Mouse (Mus musculus) kidney, postnatal 0 days (tissue): Measurements from ENCODE around the gene Zc3h15. TPM values are rescaled to one million over a fixed set of nuclear protein-coding genes. Genes with fewer than 3 reads are reported as not detected.

Experiments used
- ATAC-seq: fragments of 200-750 bp; cut with Nextera tagmentation; replicated peaks from 2 replicates; pipeline ENCODE4 v1.8.0; 2017; ENCODE audit warnings: low read depth, moderate number of reproducible peaks, moderate TSS enrichment, moderate library complexity; ENCODE audit not compliant: low FRiP score
- DNase-seq: peaks from one replicate; pipeline ENCODE4 v3.0.0-alpha.2; 2016; ENCODE audit warnings: low spot score
- H3K27ac ChIP-seq: fragments of 300-500 bp; sonication (generic); 2 replicates; pipeline ENCODE4 v1.5.1; 2014; ENCODE audit warnings: mild to moderate bottlenecking
- H3K27me3 ChIP-seq: fragments of 300-500 bp; sonication (generic); 2 replicates; pipeline ENCODE4 v1.6.1; 2014; ENCODE audit warnings: low read length, mixed read lengths; ENCODE audit not compliant: insufficient read depth
- H3K36me3 ChIP-seq: fragments of 300-500 bp; sonication (generic); 2 replicates; pipeline ENCODE4 v1.6.1; 2014; ENCODE audit warnings: low read length, mixed read lengths; ENCODE audit not compliant: insufficient read depth
- H3K4me1 ChIP-seq: fragments of 300-500 bp; sonication (generic); replicated peaks from 2 replicates; pipeline ENCODE4 v1.6.1; 2014; ENCODE audit warnings: antibody characterized with exemption, low read length, mixed read lengths; ENCODE audit not compliant: insufficient read depth
- H3K4me2 ChIP-seq: fragments of 300-500 bp; sonication (generic); 2 replicates; pipeline ENCODE4 v1.6.1; 2014; ENCODE audit warnings: mild to moderate bottlenecking, low read length, moderate library complexity, mixed read lengths
- H3K4me3 ChIP-seq: fragments of 300-500 bp; sonication (generic); replicated peaks from 2 replicates; pipeline ENCODE4 v1.5.1; 2014; ENCODE audit warnings: low read depth, low read length
- H3K9ac ChIP-seq: fragments of 300-500 bp; sonication (generic); 2 replicates; pipeline ENCODE4 v1.6.1; 2014; ENCODE audit warnings: low read depth, low read length
- H3K9me3 ChIP-seq: fragments of 300-500 bp; sonication (generic); replicated peaks from 2 replicates; pipeline ENCODE4 v1.6.1; 2016; ENCODE audit warnings: low read length, inconsistent platforms, mixed read lengths
- CTCF ChIP-seq: IDR thresholded peaks from 2 replicates; pipeline ENCODE4 v1.5.1; 2016; ENCODE audit warnings: antibody characterized with exemption, low read depth, mild to moderate bottlenecking, moderate library complexity
- WGBS: fragments of 180-500 bp; shearing (Covaris S2); extraction: QIAGEN DNeasy Blood & Tissue Kit; methylation state at CpG from one replicate; pipeline ENCODE4 v1.1.7; 2014; 5-methylcytosine and 5-hydroxymethylcytosine counted together
- polyA plus RNA-seq: library from polyadenylated mRNA; unstranded; fragments of >200 nt; fragmentation: Nextera tagmentation; extraction: Ambion mirVana; gene quantifications from 2 replicates; pipeline ENCODE4 v1.2.1, GENCODE M21; 2015

Gene Zc3h15
- polyA plus RNA-seq, 1 experiment from 2014 or later: 160 TPM

- no peak for DNase-seq
Observed at GRCm38 (mm10) chr2:83669988-83670387, 25.8 kb downstream of the Zc3h15 start.

GRCm38 (mm10) chr2:83671843-83672242, 27.6 kb downstream of the Zc3h15 start:
- Histone ChIP-seq H3K9ac (no peak overlapping the region), H3K36me3 (peaks cover 5% of the 10 kb centered on the region; the same call in 1 of the 2 replicates), H3K4me2 (no peak overlapping the region), H3K27ac (no peak overlapping the region), H3K27me3 (no peaks in the 10 kb centered on the region), H3K9me3 (no peaks in the 10 kb centered on the region), H3K4me3 (no peak overlapping the region), H3K4me1 (0 out of 2 replicates have a peak, but pooled peaks cover 6% of the 10 kb centered on the region)
- no peak for ATAC-seq
- WGBS: 95% methylated on average over 2 of the region's 2 CpGs
- no peak for TF ChIP-seq CTCF
- DNase-seq: no peak

More at GRCm38 (mm10) chr2:83669988-83670387, 25.8 kb downstream of the Zc3h15 start:
- Histone ChIP-seq H3K4me3 (no peak overlapping the region), H3K27me3 (no peaks in the 10 kb centered on the region), H3K9me3 (no peaks in the 10 kb centered on the region), H3K27ac (no peak overlapping the region), H3K4me2 (no peak overlapping the region), H3K4me1 (0 out of 2 replicates have a peak, but pooled peaks cover 4% of the 10 kb centered on the region), H3K36me3 (peaks cover 5% of the 10 kb centered on the region; the same call in 1 of the 2 replicates), H3K9ac (no peak overlapping the region)
- peak; percentile 53 for TF ChIP-seq CTCF
- ATAC-seq: no peak
- 75% methylated on average over 5 of the region's 5 CpGs for WGBS

GRCm38 (mm10) chr2:83673067-83673466, 28.8 kb downstream of the Zc3h15 start:
- 34% methylated on average over 7 of the region's 7 CpGs for WGBS
- Histone ChIP-seq H3K4me1 (0 out of 2 replicates have a peak, but pooled peaks cover 9% of the 10 kb centered on the region), H3K4me3 (no peak overlapping the region), H3K9ac (no peak overlapping the region), H3K27me3 (no peaks in the 10 kb centered on the region), H3K9me3 (no peaks in the 10 kb centered on the region), H3K4me2 (no peak overlapping the region), H3K36me3 (peaks cover 5% of the 10 kb centered on the region; the same call in 1 of the 2 replicates), H3K27ac (peak overlapping the region; percentile 50)
- ATAC-seq (0 out of 2 replicates have a peak, but pooled peaks have one; percentile 22), DNase-seq (peak; percentile 39)
- no peak for TF ChIP-seq CTCF

- no peak overlapping the region for H3K4me2 ChIP-seq
- 79% methylated on average over 2 of the region's 2 CpGs for WGBS
- H3K9ac ChIP-seq: no peak overlapping the region
- no peak overlapping the region for H3K4me3 ChIP-seq
- H3K27ac ChIP-seq: no peak overlapping the region
- H3K4me1 ChIP-seq: 0 out of 2 replicates have a peak, but pooled peaks cover 9% of the 10 kb centered on the region
- H3K27me3 ChIP-seq: no peaks in the 10 kb centered on the region
- DNase-seq (no peak), ATAC-seq (0 out of 2 replicates have a peak, but pooled peaks have one; percentile 57)
- no peaks in the 10 kb centered on the region for H3K9me3 ChIP-seq
- peaks cover 5% of the 10 kb centered on the region; the same call in 1 of the 2 replicates for H3K36me3 ChIP-seq
- no peak for TF ChIP-seq CTCF
Observed at GRCm38 (mm10) chr2:83673843-83674242, 29.6 kb downstream of the Zc3h15 start.

- H3K36me3 ChIP-seq: peaks cover 5% of the 10 kb centered on the region; the same call in 1 of the 2 replicates
- no peak overlapping the region for H3K27ac ChIP-seq
- WGBS: 77% methylated on average over 7 of the region's 7 CpGs
Observed at GRCm38 (mm10) chr2:83674421-83674820, 30.2 kb downstream of the Zc3h15 start.

GRCm38 (mm10) chr2:83674896-83675295, 30.7 kb downstream of the Zc3h15 start:
- 84% methylated on average over 9 of the region's 9 CpGs for WGBS
- TF ChIP-seq CTCF: no peak
- no peak overlapping the region for H3K9ac ChIP-seq
- H3K36me3 ChIP-seq: peaks cover 5% of the 10 kb centered on the region; the same call in 1 of the 2 replicates
- H3K27ac ChIP-seq: no peak overlapping the region
- no peaks in the 10 kb centered on the region for H3K27me3 ChIP-seq
- ATAC-seq (no peak), DNase-seq (no peak)
- no peak overlapping the region for H3K4me3 ChIP-seq
- 0 out of 2 replicates have a peak, but pooled peaks cover 9% of the 10 kb centered on the region for H3K4me1 ChIP-seq
- no peak overlapping the region for H3K4me2 ChIP-seq
- no peaks in the 10 kb centered on the region for H3K9me3 ChIP-seq

More at GRCm38 (mm10) chr2:83674421-83674820, 30.2 kb downstream of the Zc3h15 start:
- Histone ChIP-seq H3K4me3 (no peak overlapping the region), H3K27me3 (no peaks in the 10 kb centered on the region), H3K4me2 (no peak overlapping the region), H3K4me1 (0 out of 2 replicates have a peak, but pooled peaks cover 9% of the 10 kb centered on the region), H3K9ac (no peak overlapping the region), H3K9me3 (no peaks in the 10 kb centered on the region)
- no peak for DNase-seq
- no peak for TF ChIP-seq CTCF
- ATAC-seq: no peak
